Mouse (Mus musculus): ENCODE results near the gene Abca14.

- TF ChIP-seq CTCF (IDR thresholded peaks at IDR 0.05; ENCODE audit: borderline replicate concordance, control insufficient read depth, extremely low read depth, insufficient read depth, low read length, poor library complexity) (no peak), POLR2A (IDR thresholded peaks at IDR 0.05; ENCODE audit: control insufficient read depth, extremely low read depth, insufficient read depth, low read length, poor library complexity) (no peak)
Observed at GRCm38 (mm10) chr7:120316086-120316485, 112.3 kb downstream of the Abca14 start.

Data from thymus, adult 2 months (tissue).